Mouse (Mus musculus) cerebellum, postnatal 10 days (tissue): ENCODE data around the gene Rrp9.

Experiments used
- DNase-seq, 2 experiments: peaks; one replicate each; pipeline ENCODE4 v3.0.0; 2021; ENCODE audit warnings: mixed read lengths in 2 of 2

Gene Rrp9

GRCm38 (mm10) chr9:106475663-106476001 lies at the start of gene Rrp9:
Gene Rrp9 (plus strand): TSS chr9:106475963.
- DNase-seq, result peak in 1 of 2 experiments; percentile 29

- no peak for DNase-seq
Observed at GRCm38 (mm10) chr9:106428719-106429220, 47.0 kb upstream of the Rrp9 start.

- peak; percentile 97 for DNase-seq
Observed at GRCm38 (mm10) chr9:106429221-106430014, 46.3 kb upstream of the Rrp9 start, which contains the start of gene Rpl29. Gene Rpl29 (plus strand): TSS chr9:106429454.

- DNase-seq, result no peak
Observed at GRCm38 (mm10) chr9:106430015-106430264, 45.8 kb upstream of the Rrp9 start.

GRCm38 (mm10) chr9:106433389-106433788 lies 42.4 kb upstream of the Rrp9 start:
- DNase-seq, result no peak

- DNase-seq, result no peak
Observed at GRCm38 (mm10) chr9:106436566-106436965, 39.2 kb upstream of the Rrp9 start.

- DNase-seq, result no peak
Observed at GRCm38 (mm10) chr9:106442680-106443079, 33.1 kb upstream of the Rrp9 start.

- DNase-seq, result no peak
Observed at GRCm38 (mm10) chr9:106444836-106445235, 30.9 kb upstream of the Rrp9 start.

GRCm38 (mm10) chr9:106447348-106447747 lies 28.4 kb upstream of the Rrp9 start, which contains the start of the genes Abhd14b and Abhd14a:
Gene Abhd14b (plus strand): TSS chr9:106447459.
Gene Abhd14a (minus strand): TSS chr9:106447678.
- peak; percentile 94 to 97 for DNase-seq

GRCm38 (mm10) chr9:106447951-106448350 lies 27.8 kb upstream of the Rrp9 start:
- DNase-seq, result no peak

- peak; percentile 89 for DNase-seq
Observed at GRCm38 (mm10) chr9:106448498-106449031, 27.2 kb upstream of the Rrp9 start.

- no peak for DNase-seq
Observed at GRCm38 (mm10) chr9:106449947-106450346, 25.8 kb upstream of the Rrp9 start.

GRCm38 (mm10) chr9:106450661-106451060 lies 25.1 kb upstream of the Rrp9 start:
- peak; percentile 91 to 92 for DNase-seq

GRCm38 (mm10) chr9:106451298-106451697 lies 24.5 kb upstream of the Rrp9 start:
- DNase-seq, result no peak

- no peak for DNase-seq
Observed at GRCm38 (mm10) chr9:106451899-106452298, 23.9 kb upstream of the Rrp9 start.

- peak in 1 of 2 experiments; percentile 59 for DNase-seq
Observed at GRCm38 (mm10) chr9:106452351-106452750, 23.4 kb upstream of the Rrp9 start.

- peak; percentile 95 for DNase-seq
Observed at GRCm38 (mm10) chr9:106452821-106453220, 22.9 kb upstream of the Rrp9 start.

- peak; percentile 83 to 84 for DNase-seq
Observed at GRCm38 (mm10) chr9:106453271-106454070, 22.3 kb upstream of the Rrp9 start, which contains the start of gene Pcbp4. Gene Pcbp4 (plus strand): TSS chr9:106453291.

- peak; percentile 76 to 79 for DNase-seq
Observed at GRCm38 (mm10) chr9:106454071-106454761, 21.5 kb upstream of the Rrp9 start.

GRCm38 (mm10) chr9:106454888-106455681 lies 20.7 kb upstream of the Rrp9 start:
- DNase-seq, result peak in 1 of 2 experiments; percentile 55

- peak; percentile 90 to 94 for DNase-seq
Observed at GRCm38 (mm10) chr9:106456325-106457162, 19.2 kb upstream of the Rrp9 start.
